Mouse (Mus musculus) urinary bladder, postnatal 4 days (tissue): Measurements from ENCODE around the gene Cpe.

Experiments used
- DNase-seq, 2 experiments: peaks; one replicate each; pipeline ENCODE4 v3.0.0; 2021 to 2022; ENCODE audit warnings: low spot score in 2 of 2

The Cpe gene

GRCm38 (mm10) chr8:64575001-64575400 is 117.9 kb downstream of the Cpe start:
- DNase-seq, result no peak

- no peak for DNase-seq
These were observed 144.6 kb downstream of the Cpe start for GRCm38 (mm10) chr8:64548054-64548850.

- DNase-seq, result no peak
These were observed 149.4 kb downstream of the Cpe start for GRCm38 (mm10) chr8:64543441-64543840.
